Mouse (Mus musculus) MEL (cell line): ENCODE measurements around the gene Trap1.

Experiments used
- CTCF ChIP-seq, 3 experiments: IDR thresholded peaks in 2 of 3; conservative IDR thresholded peaks in 1 of 3; 2 replicates each; pipeline ENCODE4 v1.5.1; 2011 to 2012; ENCODE audit warnings: low read length in 3 of 3, low read depth in 2 of 3, mild to moderate bottlenecking in 2 of 3, improper control_type of control experiment in 1 of 3, inconsistent platforms in 1 of 3, mixed read lengths in 1 of 3, moderate library complexity in 1 of 3; ENCODE audit not compliant: control insufficient read depth in 1 of 3, insufficient read depth in 1 of 3, poor library complexity in 1 of 3, severe bottlenecking in 1 of 3
- ETS1 ChIP-seq: IDR thresholded peaks from 2 replicates; pipeline ENCODE4 v1.6.1; 2012; ENCODE audit warnings: low read depth, mild to moderate bottlenecking, inconsistent platforms, low read length, improper control_type of control experiment, moderate library complexity
- POLR2AphosphoS5 ChIP-seq: IDR thresholded peaks from 2 replicates; pipeline ENCODE4 v1.6.1; 2012; ENCODE audit warnings: low read depth, borderline replicate concordance, mild to moderate bottlenecking, inconsistent platforms, low read length, moderate library complexity, mixed read lengths
- RCOR1 ChIP-seq: IDR thresholded peaks from 2 replicates; pipeline ENCODE4 v1.6.1; 2012; ENCODE audit warnings: low read depth, mild to moderate bottlenecking, inconsistent platforms, low read length, improper control_type of control experiment

- TF ChIP-seq CTCF (IDR thresholded peaks at IDR 0.05 in 2 of 3, conservative IDR thresholded peaks at IDR 0.05 in 1 of 3; ENCODE audit: control insufficient read depth in 1 of 3, insufficient read depth in 1 of 3, low read depth in 2 of 3, low read length in 3 of 3, poor library complexity in 1 of 3, severe bottlenecking in 1 of 3) = peak in 2 of 3 experiments; percentile 42 to 65; a peak in 4 of 6 replicates
- peak; percentile 80; the same call in 1 of the 2 replicates for TF ChIP-seq POLR2AphosphoS5
- no peak; the same call in 1 of the 2 replicates for TF ChIP-seq ETS1
- peak; percentile 33; the same call in 1 of the 2 replicates for TF ChIP-seq RCOR1
Observed at GRCm38 (mm10) chr16:4003489-4004398, 73.9 kb downstream of the Trap1 start, which contains the start of gene Slx4.
